ENCODE assay signal across 8 mouse cellular contexts in the genomic region with DNA sequence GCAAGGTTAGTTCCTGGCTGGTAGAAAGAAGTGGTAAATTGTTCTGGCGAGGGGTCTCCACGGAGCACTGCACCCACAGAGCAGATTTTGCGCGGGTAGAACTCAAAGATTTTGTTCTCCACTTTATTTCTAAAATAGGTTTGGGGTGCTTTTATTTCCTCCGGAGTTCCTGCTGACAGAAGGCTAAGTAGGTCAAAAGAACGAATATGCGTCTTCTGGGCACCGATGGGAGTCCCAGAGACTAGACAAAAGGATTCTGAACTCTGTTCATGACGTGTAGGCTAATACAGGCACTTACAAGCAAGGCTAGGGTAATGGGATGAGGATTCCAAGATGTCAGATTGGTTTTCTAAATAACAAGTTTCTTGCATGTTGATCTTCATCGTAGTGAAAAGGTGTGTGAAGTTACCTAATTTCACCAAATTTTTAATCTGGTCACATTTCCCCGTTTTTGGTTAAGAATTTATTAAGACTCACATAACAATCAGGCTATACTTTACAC. TPM values are rescaled to one million over a fixed set of nuclear protein-coding genes. Genes with fewer than 3 reads are reported as not detected.
DNase-seq lines count a peak whose midpoint lies in the region; ATAC-seq and TF ChIP-seq lines count a peak whose summit lies in the region.

No protein-coding gene starts in this region.

- ATAC-seq in lung, embryonic 14.5 days (ENCODE audit: insufficient read depth), result no peak
- no peak for ATAC-seq in intestine, embryonic 15.5 days
- ATAC-seq in neural tube, embryonic 14.5 days (ENCODE audit: low read depth), result no peak

- no peak for TF ChIP-seq CTCF in lung, embryonic 14.5 days (IDR thresholded peaks at IDR 0.05; ENCODE audit: low read depth)
- TF ChIP-seq CTCF in cortical plate, adult 2 months (IDR thresholded peaks at IDR 0.05; ENCODE audit: extremely low read depth, insufficient read depth, low read length), result no peak

- no peaks in the 10 kb centered on the region for H3K27me3 ChIP-seq in lung, embryonic 14.5 days (ENCODE audit: insufficient read depth, low read length)
- H3K27me3 ChIP-seq in intestine, embryonic 15.5 days (replicated peaks), result no peaks in the 10 kb centered on the region
- no peaks in the 10 kb centered on the region for H3K27me3 ChIP-seq in neural tube, embryonic 14.5 days (ENCODE audit: control insufficient read depth, insufficient read depth, low read length)

- H3K9ac ChIP-seq in lung, embryonic 14.5 days, result peak overlapping the region; percentile 96
- peak overlapping the region; percentile 96 for H3K9ac ChIP-seq in intestine, embryonic 15.5 days
- H3K9ac ChIP-seq in neural tube, embryonic 14.5 days (replicated peaks; ENCODE audit: low read depth, low read length), result peak overlapping the region; percentile 90

- no peaks in the 10 kb centered on the region for H3K9me3 ChIP-seq in lung, embryonic 14.5 days (ENCODE audit: low read depth, low read length)
- no peaks in the 10 kb centered on the region for H3K9me3 ChIP-seq in intestine, embryonic 15.5 days
- no peaks in the 10 kb centered on the region for H3K9me3 ChIP-seq in neural tube, embryonic 14.5 days (ENCODE audit: control insufficient read depth, low read length)

- DNase-seq in lung, embryonic 14.5 days, result peak; percentile 20
- no peak for DNase-seq in lung, adult 18-20 months
- no peak for DNase-seq in gastrocnemius, adult 8-10 months (ENCODE audit: low spot score in 2 of 2)
- DNase-seq in kidney, adult 18-20 months, result no peak
- DNase-seq in cerebellum, adult 9-10 months, result no peak

- 3% methylated on average over 11 of the region's 11 CpGs for WGBS in lung, embryonic 14.5 days
- WGBS in intestine, embryonic 15.5 days, result 4% methylated on average over 11 of the region's 11 CpGs
- WGBS in neural tube, embryonic 14.5 days, result 7% methylated on average over 11 of the region's 11 CpGs

- TF ChIP-seq POLR2A in cortical plate, adult 2 months (IDR thresholded peaks at IDR 0.05; ENCODE audit: extremely low read depth, insufficient read depth, low read length), result no peak

- peaks cover 15% of the 10 kb centered on the region; the same call in 1 of the 2 replicates for H3K4me1 ChIP-seq in lung, embryonic 14.5 days (ENCODE audit: insufficient read depth)
- H3K4me1 ChIP-seq in cortical plate, adult 2 months (ENCODE audit: control insufficient read depth, insufficient read depth, low read length), result no peaks in the 10 kb centered on the region; the same call in none of the 2 replicates
- peaks cover 11% of the 10 kb centered on the region; the same call in 1 of the 2 replicates for H3K4me1 ChIP-seq in intestine, embryonic 15.5 days (replicated peaks)
- H3K4me1 ChIP-seq in neural tube, embryonic 14.5 days (ENCODE audit: control insufficient read depth, insufficient read depth, low read length), result peaks cover 9% of the 10 kb centered on the region

- H3K36me3 ChIP-seq in lung, embryonic 14.5 days (ENCODE audit: insufficient read depth), result peaks cover 30% of the 10 kb centered on the region
- H3K36me3 ChIP-seq in intestine, embryonic 15.5 days, result peaks cover 6% of the 10 kb centered on the region; the same call in 1 of the 2 replicates
- H3K36me3 ChIP-seq in neural tube, embryonic 14.5 days (ENCODE audit: control insufficient read depth, insufficient read depth, low read length), result peaks cover 25% of the 10 kb centered on the region

- peak overlapping the region; percentile 96 for H3K4me3 ChIP-seq in lung, embryonic 14.5 days (ENCODE audit: low read depth, low read length)
- H3K4me3 ChIP-seq in cortical plate, adult 2 months (ENCODE audit: insufficient read depth, low read length), result peak overlapping the region; percentile 66
- peak overlapping the region; percentile 90 for H3K4me3 ChIP-seq in intestine, embryonic 15.5 days (replicated peaks)
- peak overlapping the region; percentile 74 for H3K4me3 ChIP-seq in neural tube, embryonic 14.5 days (ENCODE audit: low read depth, low read length)

- H3K27ac ChIP-seq in lung, embryonic 14.5 days (ENCODE audit: low read depth), result peak overlapping the region; percentile 83
- H3K27ac ChIP-seq in cortical plate, adult 2 months (ENCODE audit: insufficient read depth, low read length), result 0 out of 2 replicates have a peak overlapping the region, but pooled peaks have one; percentile 2
- H3K27ac ChIP-seq in intestine, embryonic 15.5 days, result peak overlapping the region; percentile 70
- peak overlapping the region; percentile 83; the same call in 1 of the 2 replicates for H3K27ac ChIP-seq in neural tube, embryonic 14.5 days (ENCODE audit: low read depth, low read length)

- H3K4me2 ChIP-seq in lung, embryonic 14.5 days, result peak overlapping the region; percentile 76
- peak overlapping the region; percentile 64 for H3K4me2 ChIP-seq in intestine, embryonic 15.5 days (replicated peaks)
- peak overlapping the region; percentile 83 for H3K4me2 ChIP-seq in neural tube, embryonic 14.5 days (ENCODE audit: low read depth, low read length)

RNA-seq across cellular contexts. Expression of gene Nudcd2, which starts 0.8 kb away (rescaled TPM):
- polyA plus RNA-seq in lung, embryonic 14.5 days (2014; fragmentation: Nextera tagmentation; extraction: Ambion mirVana), result 167 and 172 TPM in 2 replicates
- polyA plus RNA-seq in cortical plate, adult 2 months (2012; rRNA removed), result 24.0 and 26.4 TPM in 2 replicates
- 140 and 163 TPM in 2 replicates for polyA plus RNA-seq in intestine, embryonic 15.5 days (2015; fragmentation: Nextera tagmentation; extraction: Ambion mirVana)
- polyA plus RNA-seq in neural tube, embryonic 14.5 days (2014; fragmentation: Nextera tagmentation; extraction: Ambion mirVana), result 52.3 and 61.8 TPM in 2 replicates
- total RNA-seq in gastrocnemius, adult 8-10 months (2022), result 10 to 100 TPM; 13.1 to 14.5 (median 13.6) TPM

RNA-seq across cellular contexts. Expression of gene Hmmr, which starts 1.1 kb away (rescaled TPM):
- polyA plus RNA-seq in lung, embryonic 14.5 days (2014; fragmentation: Nextera tagmentation; extraction: Ambion mirVana), result 62.9 and 63.7 TPM in 2 replicates
- 0.68 and 0.75 TPM in 2 replicates for polyA plus RNA-seq in cortical plate, adult 2 months (2012; rRNA removed)
- polyA plus RNA-seq in intestine, embryonic 15.5 days (2015; fragmentation: Nextera tagmentation; extraction: Ambion mirVana), result 39.3 and 45.8 TPM in 2 replicates
- 2.8 and 5.3 TPM in 2 replicates for polyA plus RNA-seq in neural tube, embryonic 14.5 days (2014; fragmentation: Nextera tagmentation; extraction: Ambion mirVana)
- not detected for total RNA-seq in gastrocnemius, adult 8-10 months (2022)

RNA-seq across cellular contexts. Expression of gene Ccng1, which starts 20.8 kb away (rescaled TPM):
- 35.8 and 42.0 TPM in 2 replicates for polyA plus RNA-seq in lung, embryonic 14.5 days (2014; fragmentation: Nextera tagmentation; extraction: Ambion mirVana)
- 43.5 and 46.8 TPM in 2 replicates for polyA plus RNA-seq in cortical plate, adult 2 months (2012; rRNA removed)
- polyA plus RNA-seq in intestine, embryonic 15.5 days (2015; fragmentation: Nextera tagmentation; extraction: Ambion mirVana), result 48.0 and 49.7 TPM in 2 replicates
- 39.1 and 48.2 TPM in 2 replicates for polyA plus RNA-seq in neural tube, embryonic 14.5 days (2014; fragmentation: Nextera tagmentation; extraction: Ambion mirVana)
- 100 to 1,000 TPM; 680 to 812 (median 716) TPM for total RNA-seq in gastrocnemius, adult 8-10 months (2022)

RNA-seq across cellular contexts. Expression of gene Mat2b, which starts 39.3 kb away (rescaled TPM):
- polyA plus RNA-seq in lung, embryonic 14.5 days (2014; fragmentation: Nextera tagmentation; extraction: Ambion mirVana), result 85.1 and 93.4 TPM in 2 replicates
- polyA plus RNA-seq in cortical plate, adult 2 months (2012; rRNA removed), result 175 and 178 TPM in 2 replicates
- 85.0 and 91.2 TPM in 2 replicates for polyA plus RNA-seq in intestine, embryonic 15.5 days (2015; fragmentation: Nextera tagmentation; extraction: Ambion mirVana)
- 58.6 and 65.5 TPM in 2 replicates for polyA plus RNA-seq in neural tube, embryonic 14.5 days (2014; fragmentation: Nextera tagmentation; extraction: Ambion mirVana)
- 10 to 100 TPM; 58.9 to 73.5 (median 64.8) TPM for total RNA-seq in gastrocnemius, adult 8-10 months (2022)

Comparison
In these comparisons a context has a peak if more than half of its experiments do, and no peak if none do; other contexts are left out.
1. H3K27ac ChIP-seq: peak in every context shown above with its lines; median percentile 83 in lung, embryonic 14.5 days; 83 in neural tube, embryonic 14.5 days; 70 in intestine, embryonic 15.5 days; 2 in cortical plate, adult 2 months.